Mouse (Mus musculus) megakaryocyte, embryonic 14.5 days (primary cell): ENCODE results near the gene Pkp3.

ENCODE experiments used
- FLI1 ChIP-seq: IDR thresholded peaks from 2 replicates; pipeline ENCODE4 v1.6.1; 2012; ENCODE audit warnings: low read length, inconsistent platforms, mixed read lengths
- GATA1 ChIP-seq: IDR thresholded peaks from 3 replicates; pipeline ENCODE4 v1.6.1; 2012; ENCODE audit warnings: mixed read lengths, low read length, inconsistent platforms, borderline replicate concordance

DNA sequence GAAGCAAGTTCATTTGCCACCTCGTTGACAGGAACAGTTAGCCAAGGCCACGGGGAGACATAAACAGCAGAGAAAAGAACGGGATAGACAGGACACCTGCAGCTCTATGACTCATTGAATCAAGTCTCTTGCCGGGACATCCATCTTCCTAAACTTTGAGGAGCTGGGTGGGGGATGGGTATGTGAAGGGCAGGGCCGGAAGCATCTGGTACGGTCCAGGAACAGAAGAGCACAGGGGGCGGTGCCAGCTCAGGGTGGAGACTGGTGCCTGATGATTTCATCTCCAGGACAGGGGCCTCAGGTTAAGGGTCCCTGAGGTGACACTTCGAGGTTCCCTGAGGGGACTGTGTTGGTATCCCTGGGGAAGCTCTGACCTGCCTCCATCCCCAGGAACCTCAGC, 9.9 kb downstream of the Pkp3 start:
- no peak for TF ChIP-seq GATA1
- no peak for TF ChIP-seq FLI1
